Comparison of ENCODE assay signal across 8 mouse cellular contexts in genomic region chrX:44367646-44368521, GRCm38 (mm10). TPM values are rescaled to one million over a fixed set of nuclear protein-coding genes. Genes with fewer than 3 reads are reported as not detected.
DNase-seq lines count a peak whose midpoint lies in the region; ATAC-seq and TF ChIP-seq lines count a peak whose summit lies in the region.

Gene Dcaf12l2, minus strand, starts transcription at chrX:44368342.

- peak; percentile 15; the same call in 1 of the 2 replicates for ATAC-seq in cerebellum, adult (ENCODE audit: insufficient number of reproducible peaks, low FRiP score, low TSS enrichment)
- peak; percentile 83 for ATAC-seq in hindbrain, postnatal 0 days
- no peak for ATAC-seq in liver, embryonic 12.5 days

- no peaks in the 10 kb centered on the region for H3K36me3 ChIP-seq in forebrain, embryonic 10.5 days (replicated peaks)
- H3K36me3 ChIP-seq in hindbrain, postnatal 0 days (ENCODE audit: insufficient read depth, low read length): no peaks in the 10 kb centered on the region
- H3K36me3 ChIP-seq in liver, embryonic 12.5 days: no peaks in the 10 kb centered on the region

- peak within 1 kb of the TSS; percentile 82 for H3K27ac ChIP-seq in forebrain, embryonic 10.5 days
- no peak within 1 kb of the TSS for H3K27ac ChIP-seq in hindbrain, postnatal 0 days
- no peak within 1 kb of the TSS for H3K27ac ChIP-seq in liver, embryonic 12.5 days

- peaks cover 9% of the 10 kb centered on the region; the same call in 1 of the 2 replicates for H3K9me3 ChIP-seq in forebrain, embryonic 10.5 days
- no peaks in the 10 kb centered on the region for H3K9me3 ChIP-seq in hindbrain, postnatal 0 days (ENCODE audit: low read length)
- no peaks in the 10 kb centered on the region for H3K9me3 ChIP-seq in liver, embryonic 12.5 days (replicated peaks)

- peak within 1 kb of the TSS; percentile 57 for H3K4me3 ChIP-seq in forebrain, embryonic 10.5 days
- H3K4me3 ChIP-seq in hindbrain, postnatal 0 days (ENCODE audit: low read length): peak within 1 kb of the TSS; percentile 43
- H3K4me3 ChIP-seq in liver, embryonic 12.5 days: peak within 1 kb of the TSS; percentile 28

- H3K9ac ChIP-seq in hindbrain, postnatal 0 days (replicated peaks; ENCODE audit: low read length): peak within 1 kb of the TSS; percentile 48; the same call in 1 of the 2 replicates
- H3K9ac ChIP-seq in liver, embryonic 12.5 days: no peak within 1 kb of the TSS

- peak within 1 kb of the TSS; percentile 64 for H3K4me2 ChIP-seq in hindbrain, postnatal 0 days (ENCODE audit: low read depth, low read length)
- H3K4me2 ChIP-seq in liver, embryonic 12.5 days: peak within 1 kb of the TSS; percentile 55

- DNase-seq in cerebellum, adult 11-12 months: no peak
- DNase-seq in Muller cell, postnatal 12 days (ENCODE audit: inconsistent ontology term): peak; percentile 8
- peak; percentile 24 for DNase-seq in forebrain, embryonic 10.5 days (ENCODE audit: extremely low spot score, low spot score)
- DNase-seq in hindbrain, postnatal 0 days (ENCODE audit: low spot score): peak; percentile 11
- peak; percentile 20 for DNase-seq in ovary, postnatal 36 days (ENCODE audit: low spot score)
- no peak for DNase-seq in spleen, adult 18-20 months

- H3K27me3 ChIP-seq in forebrain, embryonic 10.5 days (ENCODE audit: poor library complexity, severe bottlenecking): peaks cover 7% of the 10 kb centered on the region; the same call in 1 of the 2 replicates
- no peaks in the 10 kb centered on the region for H3K27me3 ChIP-seq in hindbrain, postnatal 0 days (ENCODE audit: insufficient read depth, low read length)
- no peaks in the 10 kb centered on the region for H3K27me3 ChIP-seq in liver, embryonic 12.5 days (replicated peaks)

- WGBS in forebrain, embryonic 10.5 days: 19% methylated on average over 57 of the region's 57 CpGs
- WGBS in hindbrain, postnatal 0 days: 39% methylated on average over 56 of the region's 57 CpGs
- 8% methylated on average over 42 of the region's 57 CpGs for WGBS in liver, embryonic 12.5 days (ENCODE audit: insufficient replicate concordance)

- TF ChIP-seq CTCF in hindbrain, postnatal 0 days (IDR thresholded peaks at IDR 0.05; ENCODE audit: low read depth): no peak

- H3K4me1 ChIP-seq in forebrain, embryonic 10.5 days: no peaks in the 10 kb centered on the region
- no peaks in the 10 kb centered on the region for H3K4me1 ChIP-seq in hindbrain, postnatal 0 days (ENCODE audit: insufficient read depth, low read length)
- H3K4me1 ChIP-seq in liver, embryonic 12.5 days: no peaks in the 10 kb centered on the region

RNA-seq across cellular contexts. Expression of gene Dcaf12l2, which starts in this region (rescaled TPM):
- 1.1 and 1.5 TPM in 2 replicates for polyA plus RNA-seq in forebrain, embryonic 10.5 days (2016; fragmentation: Nextera tagmentation; extraction: Ambion mirVana)
- 2.4 and 5.9 TPM in 2 replicates for total RNA-seq in hindbrain, postnatal 0 days (2014; rRNA removed)
- 2.4 and 2.5 TPM in 2 replicates for polyA plus RNA-seq in hindbrain, postnatal 0 days (2015; fragmentation: Nextera tagmentation; extraction: Ambion mirVana)
- polyA plus RNA-seq in liver, embryonic 12.5 days (2016; fragmentation: Nextera tagmentation; extraction: Ambion mirVana): 0.29 and 0.41 TPM in 2 replicates

Comparison
In these comparisons a context has a peak if more than half of its experiments do, and no peak if none do; other contexts are left out.
1. DNase-seq: peak in Muller cell, postnatal 12 days (single experiment), forebrain, embryonic 10.5 days (single experiment), hindbrain, postnatal 0 days (single experiment) and ovary, postnatal 36 days (single experiment); none in cerebellum, adult 11-12 months (single experiment) and spleen, adult 18-20 months (0 of 2).
2. Peak in every context shown above with its lines, with median percentiles within 50 percentile points of each other: H3K4me3 ChIP-seq.